Mouse (Mus musculus) regulatory T cell (primary cell): ENCODE results near the gene Tjp1.

Experiments
- in situ Hi-C: fragments of 300-600 bp; cut with MboI, MseI; formaldehyde crosslinking; loops from one replicate; pipeline ENCODE4 v1.15.1; 2025; ENCODE audit warnings: high pct_unique_total_duplicates

Tjp1 gene

GRCm38 (mm10) chr7:65489195-65489594 is 38.4 kb downstream of the Tjp1 start:
- in situ Hi-C loops = no loop called here

GRCm38 (mm10) chr7:65486259-65486681 is 41.3 kb downstream of the Tjp1 start:
- in situ Hi-C loops = no loop called here

GRCm38 (mm10) chr7:65484170-65484778 is 43.3 kb downstream of the Tjp1 start:
- in situ Hi-C loops = no loop called here

- in situ Hi-C loops = no loop called here
These were observed 45.4 kb downstream of the Tjp1 start for GRCm38 (mm10) chr7:65482216-65482615.

GRCm38 (mm10) chr7:65472048-65472447 is 55.5 kb downstream of the Tjp1 start:
- in situ Hi-C loops = no loop called here

- in situ Hi-C loops = no loop called here
These were observed 56.2 kb downstream of the Tjp1 start for GRCm38 (mm10) chr7:65471406-65471805.

GRCm38 (mm10) chr7:65470214-65470613 is 57.4 kb downstream of the Tjp1 start:
- in situ Hi-C loops = no loop called here

- in situ Hi-C loops = no loop called here
These were observed 57.9 kb downstream of the Tjp1 start for GRCm38 (mm10) chr7:65469666-65470065.

- in situ Hi-C loops = no loop called here
These were observed 59.4 kb downstream of the Tjp1 start for GRCm38 (mm10) chr7:65468191-65468590.

- in situ Hi-C loops = no loop called here
These were observed 60.1 kb downstream of the Tjp1 start for GRCm38 (mm10) chr7:65467306-65468021.

- in situ Hi-C loops = no loop called here
These were observed 61.4 kb downstream of the Tjp1 start for GRCm38 (mm10) chr7:65466137-65466536.

- in situ Hi-C loops = no loop called here
These were observed 63.0 kb downstream of the Tjp1 start for GRCm38 (mm10) chr7:65464518-65465037.

- in situ Hi-C loops = no loop called here
These were observed 64.1 kb downstream of the Tjp1 start for GRCm38 (mm10) chr7:65463438-65463837.

GRCm38 (mm10) chr7:65461412-65461811 is 66.2 kb downstream of the Tjp1 start:
- in situ Hi-C loops = no loop called here

- in situ Hi-C loops = no loop called here
These were observed 67.4 kb downstream of the Tjp1 start for GRCm38 (mm10) chr7:65460196-65460595.

GRCm38 (mm10) chr7:65456031-65456430 is 71.5 kb downstream of the Tjp1 start:
- in situ Hi-C loops = no loop called here

- in situ Hi-C loops = no loop called here
These were observed 72.4 kb downstream of the Tjp1 start for GRCm38 (mm10) chr7:65455208-65455607.

- in situ Hi-C loops = no loop called here
These were observed 73.3 kb downstream of the Tjp1 start for GRCm38 (mm10) chr7:65454269-65454668.

GRCm38 (mm10) chr7:65452246-65452645 is 75.3 kb downstream of the Tjp1 start:
- in situ Hi-C loops = no loop called here

- in situ Hi-C loops = no loop called here
These were observed 77.4 kb downstream of the Tjp1 start for GRCm38 (mm10) chr7:65450158-65450557.

- in situ Hi-C loops = loop anchor here (10.0 kb wide), 1 partner anchor 703 kb away; no protein-coding TSS in a partner anchor
These were observed 86.1 kb downstream of the Tjp1 start for GRCm38 (mm10) chr7:65441505-65441904.

GRCm38 (mm10) chr7:65439518-65439917 is 88.1 kb downstream of the Tjp1 start:
- in situ Hi-C loops = no loop called here

GRCm38 (mm10) chr7:65438146-65438545 is 89.4 kb downstream of the Tjp1 start:
- in situ Hi-C loops = no loop called here
